Mouse (Mus musculus) erythroid progenitor cell, adult 5-6 weeks (primary cell): Measurements from ENCODE around the gene Tedc1. TPM values are rescaled to one million over a fixed set of nuclear protein-coding genes. Genes with fewer than 3 reads are reported as not detected.
A peak's percentile ranks its signal among the peaks of the same experiment; 100 is the strongest.

Experiments
- ATAC-seq: replicated peaks from 2 replicates; pipeline ENCODE4 v1.8.0; 2016; ENCODE audit warnings: moderate number of reproducible peaks, mild to moderate bottlenecking, moderate TSS enrichment, inconsistent platforms; ENCODE audit not compliant: poor library complexity, low FRiP score, severe bottlenecking
- total RNA-seq, 2 experiments: library from RNA; stranded (forward) in 1 of 2; stranded (reverse) in 1 of 2; fragments of 150-400 nt in 1 of 2; fragments of 186-747, 209-891 nt in 1 of 2; gene quantifications; 2 replicates each; pipeline versions ENCODE4 v1.2.3 to v1.2.4; 2015 to 2017; ENCODE audit warnings: low replicate concordance in 2 of 2

Tedc1 gene
- total RNA-seq, 2 experiments from 2014 or later = 11.3 to 38.9 TPM

- no peak for ATAC-seq
These were observed 4.5 kb upstream of the Tedc1 start for GRCm38 (mm10) chr12:113151661-113152271.

- no peak for ATAC-seq
These were observed 4.0 kb upstream of the Tedc1 start for GRCm38 (mm10) chr12:113152272-113152661.

GRCm38 (mm10) chr12:113152991-113153525 lies 3.2 kb upstream of the Tedc1 start:
- no peak for ATAC-seq

GRCm38 (mm10) chr12:113153971-113154370 lies 2.2 kb upstream of the Tedc1 start:
- ATAC-seq = no peak

GRCm38 (mm10) chr12:113154747-113155075 lies 1.5 kb upstream of the Tedc1 start:
- ATAC-seq = no peak

- ATAC-seq = peak; percentile 12
These were observed 997 bp upstream of the Tedc1 start for GRCm38 (mm10) chr12:113155076-113155771.

- ATAC-seq = peak; percentile 1; the same call in 1 of the 2 replicates
These were observed 314 bp downstream of the Tedc1 start for GRCm38 (mm10) chr12:113156540-113156929.

GRCm38 (mm10) chr12:113157002-113157401 lies 781 bp downstream of the Tedc1 start:
- ATAC-seq = no peak

GRCm38 (mm10) chr12:113157521-113157920 lies 1.3 kb downstream of the Tedc1 start:
- ATAC-seq = no peak

GRCm38 (mm10) chr12:113157971-113158370 lies 1.8 kb downstream of the Tedc1 start:
- no peak for ATAC-seq

- no peak for ATAC-seq
These were observed 7.4 kb downstream of the Tedc1 start for GRCm38 (mm10) chr12:113163561-113164006.

- ATAC-seq = no peak
These were observed 11.9 kb downstream of the Tedc1 start for GRCm38 (mm10) chr12:113168031-113168536.

GRCm38 (mm10) chr12:113176960-113177725 lies 20.9 kb downstream of the Tedc1 start:
- ATAC-seq = no peak

- ATAC-seq = no peak
These were observed 24.8 kb downstream of the Tedc1 start for GRCm38 (mm10) chr12:113181020-113181419.

GRCm38 (mm10) chr12:113184945-113185344 lies 28.7 kb downstream of the Tedc1 start:
- ATAC-seq = no peak

GRCm38 (mm10) chr12:113185442-113186291 lies 29.4 kb downstream of the Tedc1 start, which contains the start of gene Tmem121:
TSS of gene Tmem121 (plus strand) at chr12:113185930.
- no peak for ATAC-seq

- ATAC-seq = no peak
These were observed 30.2 kb downstream of the Tedc1 start for GRCm38 (mm10) chr12:113186326-113187010.

- no peak for ATAC-seq
These were observed 30.8 kb downstream of the Tedc1 start for GRCm38 (mm10) chr12:113187011-113187375.
